Mouse (Mus musculus): Measurements from ENCODE around the gene Nab1.

DNA sequence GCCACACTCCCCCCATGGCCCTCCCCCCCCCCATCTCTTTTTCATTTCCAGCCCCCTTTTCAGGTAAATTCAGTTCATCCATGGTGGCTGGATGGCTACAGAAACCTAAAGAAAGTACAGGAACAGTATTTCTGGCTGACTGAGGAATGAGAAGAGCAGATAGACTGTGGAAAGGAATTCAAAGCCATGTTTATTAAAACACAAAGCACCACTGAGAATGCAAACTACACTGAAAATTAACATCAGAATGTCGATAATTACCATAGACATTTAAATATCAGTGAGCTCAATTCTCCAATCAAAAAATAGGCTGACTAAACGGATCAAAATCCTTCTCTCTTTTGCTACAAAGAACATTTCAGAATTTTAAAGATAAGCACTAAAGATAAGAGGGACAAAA is 27.2 kb upstream of the Nab1 start:
- TF ChIP-seq CHD2 (IDR thresholded peaks at IDR 0.05; ENCODE audit: low read length) (no peak), EP300 (IDR thresholded peaks at IDR 0.05; ENCODE audit: low read depth in 1 of 2, low read length in 2 of 2) (no peak), MAX (IDR thresholded peaks at IDR 0.05; ENCODE audit: low read length) (no peak), POLR2A (IDR thresholded peaks at IDR 0.05; ENCODE audit: control insufficient read depth in 1 of 2, insufficient read depth in 1 of 2, low read depth in 1 of 2, low read length in 2 of 2, poor library complexity in 1 of 2) (no peak), CTCF (IDR thresholded peaks at IDR 0.05 in 2 of 3, conservative IDR thresholded peaks at IDR 0.05 in 1 of 3; ENCODE audit: control insufficient read depth in 1 of 3, insufficient read depth in 1 of 3, low read depth in 2 of 3, low read length in 3 of 3, poor library complexity in 1 of 3, severe bottlenecking in 1 of 3) (no peak), MAZ (IDR thresholded peaks at IDR 0.05; ENCODE audit: low read depth, low read length) (no peak), TAL1 (IDR thresholded peaks at IDR 0.05; ENCODE audit: low read length) (no peak), ZKSCAN1 (IDR thresholded peaks at IDR 0.05; ENCODE audit: low read depth, low read length) (no peak), GABPA (IDR thresholded peaks at IDR 0.05; ENCODE audit: low read depth, low read length) (no peak), RCOR1 (IDR thresholded peaks at IDR 0.05; ENCODE audit: low read depth, low read length) (no peak)

Measured in MEL (cell line).